Mouse (Mus musculus): Measurements from ENCODE around the gene Usp5.

GRCm38 (mm10) chr6:124780917-124781316 is 48.4 kb downstream of the Usp5 start:
- TF ChIP-seq CTCF (IDR thresholded peaks at IDR 0.05; ENCODE audit: borderline replicate concordance, insufficient read depth, low read depth, low read length) (no peak), POLR2A (IDR thresholded peaks at IDR 0.05; ENCODE audit: borderline replicate concordance, insufficient read depth, low read length) (no peak)

Measured in cerebellum, adult 2 months (tissue).